Mouse (Mus musculus) adrenal gland, adult 2 months (tissue): Measurements from ENCODE around the gene Diexf. TPM values are rescaled to one million over a fixed set of nuclear protein-coding genes. Genes with fewer than 3 reads are reported as not detected.
A peak's percentile ranks its signal among the peaks of the same experiment; 100 is the strongest.

ENCODE experiments used
- DNase-seq: peaks from one replicate; pipeline ENCODE4 v3.0.0; 2021
- polyA plus RNA-seq: library from polyadenylated mRNA; depleted of rRNA; stranded (reverse); fragments of >200 nt; gene quantifications from 2 replicates; pipeline ENCODE4 v1.2.3, GENCODE M21; 2012; rRNA removed
- total RNA-seq, 2 experiments: library from RNA; stranded (reverse); gene quantifications; 2 replicates each; pipeline ENCODE4 v1.2.3; 2021

Gene Diexf
- total and polyA plus RNA-seq, 3 experiments = 11.1 to 19.0 (median 12.9) TPM

DNA sequence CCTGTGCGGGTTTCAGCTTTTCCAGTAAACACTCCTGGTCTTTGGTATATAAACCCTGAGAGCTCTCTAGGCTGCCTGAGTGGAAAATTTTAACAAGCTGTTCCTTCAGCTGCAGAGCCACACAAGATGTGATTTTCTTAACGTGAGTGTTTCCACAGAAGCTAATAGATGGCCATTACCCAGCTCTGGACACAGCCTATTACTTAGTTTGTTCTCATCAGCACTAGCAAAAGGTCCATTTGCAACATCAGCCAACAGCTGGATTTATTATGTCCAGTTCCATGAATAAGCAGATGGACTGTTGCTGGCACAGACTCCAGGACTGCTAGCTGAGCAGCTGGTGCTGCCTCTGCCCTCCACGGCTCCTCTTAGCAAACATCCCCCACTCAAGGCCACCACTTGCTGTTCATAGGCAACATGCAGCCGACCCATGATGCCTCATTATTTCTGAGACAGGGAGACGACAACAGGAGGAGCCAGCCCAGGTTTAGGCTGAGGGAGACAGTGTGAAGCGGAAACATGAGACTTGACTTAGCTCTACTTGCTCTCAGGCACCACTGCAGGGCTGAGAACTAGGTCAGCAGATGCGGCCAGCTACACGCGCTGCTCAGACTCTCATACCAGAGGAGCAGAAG lies 43.1 kb downstream of the Diexf start:
- DNase-seq = peak; percentile 86

DNA sequence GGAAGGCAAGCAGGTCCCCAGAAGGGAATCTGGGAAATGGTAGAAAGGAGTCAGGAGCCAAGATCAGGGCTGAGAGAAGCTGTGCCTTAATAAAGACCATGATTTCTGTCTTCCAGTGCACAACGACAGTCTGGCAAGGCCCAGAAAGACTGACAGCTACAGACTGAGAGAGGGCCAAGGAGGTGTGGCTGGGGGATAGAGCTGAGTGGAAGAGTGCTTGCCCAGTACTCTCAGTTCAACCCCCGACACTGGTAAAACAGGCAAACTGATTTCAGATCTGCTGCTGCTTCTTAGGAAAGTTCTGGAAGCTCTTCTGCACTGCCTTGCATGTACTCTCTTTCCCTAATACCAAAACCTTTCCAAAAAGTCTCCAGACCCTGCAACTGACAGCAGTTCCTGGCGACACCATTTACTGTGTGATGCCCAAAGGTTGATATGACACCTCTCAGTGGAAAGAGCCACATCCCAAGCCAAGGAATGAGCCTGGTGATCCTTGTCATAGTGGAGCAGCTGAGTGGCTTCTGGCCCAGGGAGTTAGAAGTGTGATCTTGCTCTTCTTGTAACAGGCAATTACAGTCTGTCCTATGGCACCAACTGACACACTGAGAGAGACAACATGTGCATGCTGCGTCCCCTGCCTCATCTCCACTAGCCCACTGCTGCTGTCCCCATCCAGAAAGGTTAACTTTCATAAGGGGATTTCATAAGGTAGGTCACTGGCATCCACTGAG lies 43.8 kb downstream of the Diexf start:
- DNase-seq = no peak

DNA sequence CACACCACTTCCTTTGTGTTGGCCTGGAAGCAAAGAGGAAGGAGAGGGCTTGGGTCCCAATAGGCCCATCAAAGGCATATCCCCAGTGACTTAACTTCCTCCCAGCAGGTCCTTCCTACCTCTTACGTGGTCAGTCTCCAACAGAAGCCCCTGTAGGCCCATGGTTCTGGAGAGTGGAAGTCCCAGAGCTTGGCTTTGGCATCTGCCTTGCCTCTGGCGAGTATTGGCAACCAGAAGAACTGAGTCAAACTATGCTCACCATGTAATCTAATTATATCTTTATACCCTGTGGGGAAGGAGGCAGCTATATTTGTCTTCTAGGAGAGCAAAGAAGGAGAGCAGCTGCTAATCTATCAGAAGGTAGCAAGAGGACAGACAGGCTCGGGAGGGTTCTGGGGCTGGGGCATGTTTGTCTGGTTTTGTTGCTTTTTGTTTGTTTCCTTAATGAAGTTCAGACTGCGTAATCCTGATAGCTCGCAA lies 44.5 kb downstream of the Diexf start:
- no peak for DNase-seq

DNA sequence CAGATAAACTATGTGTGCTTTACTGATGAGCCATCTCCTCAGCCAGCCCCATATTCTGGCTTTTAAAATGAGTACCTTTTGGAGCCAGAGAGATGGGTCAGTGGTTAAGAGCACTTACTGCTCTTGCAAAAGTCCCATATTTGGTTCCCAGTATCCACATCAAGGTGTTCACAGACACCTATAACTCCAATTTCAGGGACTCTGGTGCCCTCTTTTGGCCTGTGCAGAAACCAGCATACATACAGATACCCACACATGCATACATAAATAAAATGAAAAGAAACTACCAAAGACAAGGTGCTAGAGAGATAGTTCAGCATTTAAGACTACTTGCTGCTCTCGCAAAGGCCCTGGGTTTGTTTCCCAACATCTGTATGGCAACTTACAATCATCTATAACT lies 46.1 kb downstream of the Diexf start:
- no peak for DNase-seq

DNA sequence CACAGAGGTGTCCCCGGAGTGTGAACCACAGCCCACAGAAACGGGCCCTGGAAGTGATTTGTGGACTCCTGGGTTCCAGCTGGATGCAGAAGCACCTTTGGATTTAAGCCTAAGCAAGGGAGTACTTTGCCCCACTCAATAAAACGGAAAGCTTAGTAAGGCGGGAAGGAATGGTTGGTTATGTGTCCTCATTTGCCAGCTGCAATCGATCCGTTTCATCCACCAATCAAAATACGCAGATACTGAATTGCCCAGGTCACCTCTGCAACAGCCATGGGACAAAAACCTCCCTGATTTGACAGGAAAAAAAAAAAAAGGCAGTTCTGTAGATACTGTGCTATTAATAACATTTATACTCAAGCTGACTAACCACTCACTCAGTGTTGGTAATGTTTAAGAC lies 47.0 kb downstream of the Diexf start:
- no peak for DNase-seq

DNA sequence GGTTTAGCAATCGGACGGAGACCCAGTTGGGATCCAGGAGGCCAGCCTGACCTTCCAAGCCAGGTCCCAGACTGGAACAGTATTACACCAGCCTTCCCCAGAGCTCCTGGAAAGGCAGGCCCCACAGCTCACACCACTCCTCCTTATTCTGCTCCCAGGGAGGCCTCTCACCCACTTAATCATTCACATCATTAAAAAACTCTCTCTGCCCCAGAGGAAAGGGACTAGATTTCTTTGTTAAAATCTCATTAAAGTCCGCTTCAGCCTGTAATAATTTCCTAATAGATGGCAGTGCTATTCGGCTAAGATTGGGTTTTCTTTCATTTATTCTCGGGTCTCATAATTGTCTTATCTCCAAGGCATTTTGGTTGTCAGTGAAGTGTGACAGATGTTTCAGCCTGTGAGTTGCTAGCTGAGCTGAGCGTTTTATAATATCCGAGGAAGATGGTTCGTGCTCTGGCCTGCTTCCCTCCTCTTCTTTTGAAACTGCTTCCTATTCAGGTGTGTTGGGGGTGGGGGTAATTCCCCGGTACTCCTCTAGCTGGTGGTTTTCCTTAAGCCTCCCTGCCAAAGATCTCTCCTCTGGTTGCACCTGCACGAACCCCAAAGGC lies 47.7 kb downstream of the Diexf start:
- peak; percentile 40 for DNase-seq

DNA sequence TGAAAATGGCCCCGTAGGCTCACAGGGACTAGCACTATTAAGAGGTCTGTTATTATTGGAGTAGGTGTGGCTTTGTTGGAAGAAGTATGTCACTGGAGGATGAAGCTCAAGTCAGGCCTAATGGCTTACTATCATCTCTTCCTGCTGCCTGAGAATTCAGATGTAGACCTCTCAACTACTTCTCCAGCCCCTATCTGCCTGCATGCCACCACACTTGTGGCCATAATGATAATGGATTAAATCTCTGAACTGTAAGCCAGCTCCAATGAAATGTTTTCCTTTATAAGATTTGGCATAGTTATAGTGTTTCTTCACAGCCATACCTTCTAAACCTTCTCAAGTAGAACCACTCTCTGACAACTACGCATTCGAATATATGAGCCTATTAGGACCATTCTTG lies 67.5 kb downstream of the Diexf start:
- DNase-seq = no peak

DNA sequence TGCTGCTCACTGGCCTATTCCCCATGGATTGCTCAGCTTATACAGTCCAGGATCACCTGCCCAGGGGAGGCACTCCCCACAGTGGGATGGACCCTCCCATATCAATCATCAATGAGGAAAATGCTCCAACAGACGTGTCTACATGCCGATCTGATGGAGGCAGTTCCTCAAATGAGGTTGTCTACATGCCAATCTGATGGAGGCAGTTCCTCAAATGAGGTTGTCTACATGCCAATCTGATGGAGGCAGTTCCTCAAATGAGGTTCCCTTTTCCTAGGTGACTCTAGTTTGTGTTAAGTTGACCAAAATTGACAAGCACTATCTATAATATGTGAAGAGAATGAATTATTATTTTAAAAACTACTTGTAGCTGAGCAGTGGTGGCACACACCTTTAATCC lies 69.9 kb downstream of the Diexf start:
- DNase-seq = no peak

DNA sequence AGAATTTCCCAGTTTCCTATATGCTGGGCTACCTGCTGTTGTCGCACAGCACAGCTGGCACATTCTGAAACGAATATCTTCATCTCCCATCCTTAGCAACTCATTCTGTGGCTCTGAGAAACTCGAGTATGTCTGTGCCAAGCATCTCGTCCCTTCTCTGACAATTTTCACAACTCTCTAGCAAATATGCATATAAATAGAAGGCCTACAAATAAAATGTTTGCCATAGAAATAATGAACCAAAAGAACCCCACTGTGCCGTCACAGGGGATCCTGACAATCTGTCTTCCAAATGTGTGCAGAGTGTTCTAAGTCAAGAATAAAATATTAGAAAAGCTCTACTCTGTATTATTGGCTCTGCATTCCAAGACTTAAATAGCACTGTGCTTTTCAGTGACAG lies 70.5 kb downstream of the Diexf start:
- DNase-seq = no peak

DNA sequence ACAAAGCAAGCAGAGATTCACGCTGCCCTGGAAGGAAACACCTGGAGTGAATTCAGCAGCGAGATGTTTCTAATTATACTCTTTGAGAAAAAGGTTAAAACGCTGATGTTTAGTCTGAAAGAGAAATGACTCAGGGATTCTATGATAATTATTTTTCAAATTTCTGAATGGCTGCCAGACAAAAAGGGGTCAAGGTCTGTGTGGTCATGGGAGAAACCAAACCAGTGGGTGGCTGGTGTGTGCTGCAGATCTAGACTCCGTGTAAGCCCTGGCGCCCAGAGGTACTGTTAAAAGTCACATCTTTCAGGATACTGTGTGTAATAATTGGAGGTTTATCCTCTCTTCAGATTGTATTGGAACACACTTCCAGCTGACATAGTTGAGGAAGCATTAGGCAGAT lies 75.7 kb downstream of the Diexf start:
- peak; percentile 79 for DNase-seq

DNA sequence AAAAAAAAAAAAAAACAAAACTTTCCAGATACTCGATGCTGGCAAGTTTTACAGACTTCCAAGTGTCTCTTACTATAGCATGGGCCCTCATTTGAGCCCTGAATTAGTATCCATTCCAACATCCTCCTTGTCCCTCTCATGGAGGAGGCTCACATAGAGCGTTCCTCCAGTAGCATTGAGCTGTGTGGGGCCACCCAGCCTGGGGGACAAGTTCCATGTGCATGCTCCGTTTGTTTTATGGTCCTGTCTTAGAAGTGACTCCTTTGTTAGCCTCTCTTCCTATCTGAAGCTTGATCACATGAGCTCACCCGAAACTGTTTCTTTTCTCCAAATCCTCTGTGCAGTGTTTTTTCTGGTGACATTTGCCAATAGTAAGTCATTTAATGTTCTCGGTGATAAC lies 77.0 kb downstream of the Diexf start:
- no peak for DNase-seq

DNA sequence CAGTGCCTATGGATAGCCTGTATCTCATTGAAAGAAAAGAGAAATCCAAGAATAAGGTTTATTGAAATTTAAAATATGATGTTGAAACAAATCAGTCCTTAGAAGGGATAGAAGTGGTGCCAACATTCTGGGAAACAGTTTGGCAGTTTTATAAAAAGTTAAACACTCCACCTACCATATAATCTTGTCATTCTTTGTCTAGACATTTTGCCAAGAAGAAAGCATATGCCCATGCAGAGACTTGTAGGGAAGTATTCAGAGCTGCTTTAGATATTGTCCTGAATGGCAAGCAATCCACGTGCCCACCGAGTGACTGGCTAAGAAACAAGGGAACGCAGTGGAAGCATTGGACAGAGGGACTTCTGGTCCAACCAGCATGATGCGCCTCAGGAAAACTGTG lies 82.5 kb downstream of the Diexf start:
- no peak for DNase-seq

DNA sequence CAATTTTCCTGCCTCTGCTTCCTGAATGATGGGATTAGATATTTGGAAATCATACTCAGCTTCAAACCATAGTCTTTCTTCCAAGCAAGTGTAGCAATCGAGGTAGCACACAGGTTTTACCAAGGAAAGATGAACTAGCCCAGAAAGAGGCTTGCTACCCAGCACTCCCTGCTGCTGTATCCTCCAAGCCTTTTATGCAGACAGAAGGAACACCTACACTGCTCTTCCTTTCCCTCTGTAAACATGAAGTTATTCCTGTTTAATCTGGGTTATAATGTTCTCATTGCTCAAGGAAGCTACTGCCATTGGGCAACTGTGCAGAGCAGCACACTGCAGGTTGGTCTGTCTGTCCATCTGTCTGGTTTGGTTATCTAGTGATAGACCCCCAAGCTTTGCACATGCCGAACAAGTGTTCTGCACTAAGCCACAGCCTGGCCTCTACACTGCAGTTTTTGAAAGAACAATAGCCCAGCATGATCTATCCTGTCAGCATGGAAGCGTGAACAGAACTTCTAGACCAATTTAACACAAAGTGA lies 87.2 kb downstream of the Diexf start:
- no peak for DNase-seq

Other genes with a start within 250 kb of the Diexf start
- gene Syt14, start 94.5 kb downstream of the Diexf start, total RNA-seq = 1 to 10 TPM; 8.3 to 8.7 TPM
- gene Syt14, start 94.5 kb downstream of the Diexf start, polyA plus RNA-seq = 0.93 and 1.4 TPM in 2 replicates
- gene Irf6, start 22.8 kb upstream of the Diexf start, total RNA-seq = under 1 TPM; 0.31 to 0.49 TPM
- 0.09 and 0.51 TPM in 2 replicates for gene Irf6, start 22.8 kb upstream of the Diexf start, polyA plus RNA-seq
- 1 to 10 TPM; 1.4 to 3.2 TPM for gene A130010J15Rik, start 37.8 kb upstream of the Diexf start, total RNA-seq
- gene A130010J15Rik, start 37.8 kb upstream of the Diexf start, polyA plus RNA-seq = 1.8 and 2.1 TPM in 2 replicates
- 1 to 10 TPM; 1.1 to 3.3 TPM for gene Traf3ip3, start 71.4 kb upstream of the Diexf start, total RNA-seq
- gene Traf3ip3, start 71.4 kb upstream of the Diexf start, polyA plus RNA-seq = 0.15 and 0.75 TPM in 2 replicates
- gene Lamb3, start 77.4 kb upstream of the Diexf start, total RNA-seq = 1 to 10 TPM in 1 of 2 experiments, under 1 TPM in 1; 0.69 to 2.3 TPM
- gene Lamb3, start 77.4 kb upstream of the Diexf start, polyA plus RNA-seq = 0.30 and 0.31 TPM in 2 replicates
- gene Hsd11b1, start 133.8 kb upstream of the Diexf start, total RNA-seq = 100 to 1,000 TPM; 114 to 135 TPM
- gene Hsd11b1, start 133.8 kb upstream of the Diexf start, polyA plus RNA-seq = 56.4 and 56.8 TPM in 2 replicates
- 100 to 1,000 TPM; 156 to 178 TPM for gene G0s2, start 142.9 kb upstream of the Diexf start, total RNA-seq
- 182 and 309 TPM in 2 replicates for gene G0s2, start 142.9 kb upstream of the Diexf start, polyA plus RNA-seq
- gene Camk1g, start 240.0 kb upstream of the Diexf start, total RNA-seq = not detected
- 0.29 and 0.42 TPM in 2 replicates for gene Camk1g, start 240.0 kb upstream of the Diexf start, polyA plus RNA-seq